Mouse (Mus musculus) forebrain, embryonic 13.5 days (tissue): ENCODE measurements at regions not wholly inside any gene's neighbourhood (a gene's known extent, or its start where the extent isn't known, plus 50 kb on each side); places are given as distances from the start of the nearest gene placed in this dataset.
A peak's percentile ranks its signal among the peaks of the same experiment; 100 is the strongest.

Experiments used
- ATAC-seq: fragments of 200-750 bp; cut with Nextera tagmentation; 2 replicates; pipeline ENCODE4 v1.8.0; 2017
- H3K27ac ChIP-seq: fragments of 300-500 bp; sonication (generic); 2 replicates; pipeline ENCODE4 v1.5.1; 2015; ENCODE audit warnings: inconsistent platforms, mild to moderate bottlenecking, moderate library complexity
- H3K27me3 ChIP-seq: fragments of 300-500 bp; sonication (generic); 2 replicates; pipeline ENCODE4 v1.6.1; 2015; ENCODE audit warnings: mild to moderate bottlenecking, inconsistent platforms
- H3K36me3 ChIP-seq: fragments of 300-500 bp; sonication (generic); 2 replicates; pipeline ENCODE4 v1.6.1; 2015; ENCODE audit warnings: mild to moderate bottlenecking, inconsistent platforms; ENCODE audit not compliant: poor library complexity, severe bottlenecking
- H3K4me1 ChIP-seq: fragments of 300-500 bp; sonication (generic); 2 replicates; pipeline ENCODE4 v1.6.1; 2015; ENCODE audit warnings: inconsistent platforms
- H3K4me2 ChIP-seq: fragments of 300-500 bp; sonication (generic); 2 replicates; pipeline ENCODE4 v1.6.1; 2015; ENCODE audit warnings: inconsistent platforms, mild to moderate bottlenecking, moderate library complexity
- H3K4me3 ChIP-seq: fragments of 300-500 bp; sonication (generic); 2 replicates; pipeline ENCODE4 v1.5.1; 2015; ENCODE audit warnings: mild to moderate bottlenecking, inconsistent platforms
- H3K9ac ChIP-seq: fragments of 300-500 bp; sonication (generic); 2 replicates; pipeline ENCODE4 v1.6.1; 2015; ENCODE audit warnings: mild to moderate bottlenecking, inconsistent platforms
- H3K9me3 ChIP-seq: fragments of 300-500 bp; sonication (generic); replicated peaks from 2 replicates; pipeline ENCODE4 v1.6.1; 2016; ENCODE audit warnings: inconsistent platforms
- whole genome bisulfite sequencing: fragments of 180-500 bp; shearing (Covaris S2); methylation state at CpG from one replicate; pipeline ENCODE4 v1.1.7; 2015; 5-methylcytosine and 5-hydroxymethylcytosine counted together

DNA sequence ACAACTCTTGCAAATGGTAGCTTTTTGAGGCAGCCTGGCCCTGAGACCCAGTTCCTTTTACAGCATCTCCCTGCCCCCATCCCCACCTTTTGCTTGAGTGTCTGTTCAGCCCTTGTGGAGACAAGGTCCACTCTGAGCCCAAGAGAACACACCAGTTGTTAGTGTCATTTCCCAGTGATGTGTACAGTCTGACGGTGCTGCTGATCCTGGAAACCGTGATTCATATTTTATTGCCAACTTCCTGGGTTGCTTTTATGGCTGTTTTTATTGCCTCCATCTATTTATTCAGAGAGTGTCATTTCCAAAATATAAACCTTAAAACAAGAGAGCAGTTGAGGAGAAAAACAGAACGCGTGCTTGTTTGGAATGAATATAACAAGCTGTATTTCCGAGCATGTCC, 309.6 kb upstream of the Isl1 start:
- H3K4me2 ChIP-seq, result no peak overlapping the region
- no peak overlapping the region for H3K4me3 ChIP-seq
- no peak overlapping the region for H3K27ac ChIP-seq
- H3K36me3 ChIP-seq, result no peaks in the 10 kb centered on the region
- no peaks in the 10 kb centered on the region for H3K27me3 ChIP-seq
- WGBS, result 96% methylated on average over 5 of the region's 5 CpGs
- H3K4me1 ChIP-seq, result no peaks in the 10 kb centered on the region
- H3K9me3 ChIP-seq, result no peaks in the 10 kb centered on the region
- ATAC-seq, result no peak
- H3K9ac ChIP-seq, result no peak overlapping the region

GRCm38 (mm10) chr13:116596346-116596745, 286.9 kb upstream of the Isl1 start:
- Histone ChIP-seq H3K27ac (no peak overlapping the region), H3K9ac (no peak overlapping the region), H3K4me1 (no peaks in the 10 kb centered on the region), H3K4me3 (no peak overlapping the region), H3K4me2 (no peak overlapping the region), H3K36me3 (no peaks in the 10 kb centered on the region), H3K27me3 (no peaks in the 10 kb centered on the region), H3K9me3 (no peaks in the 10 kb centered on the region)
- no peak for ATAC-seq
- WGBS, result 95% methylated on average over 4 of the region's 4 CpGs

DNA sequence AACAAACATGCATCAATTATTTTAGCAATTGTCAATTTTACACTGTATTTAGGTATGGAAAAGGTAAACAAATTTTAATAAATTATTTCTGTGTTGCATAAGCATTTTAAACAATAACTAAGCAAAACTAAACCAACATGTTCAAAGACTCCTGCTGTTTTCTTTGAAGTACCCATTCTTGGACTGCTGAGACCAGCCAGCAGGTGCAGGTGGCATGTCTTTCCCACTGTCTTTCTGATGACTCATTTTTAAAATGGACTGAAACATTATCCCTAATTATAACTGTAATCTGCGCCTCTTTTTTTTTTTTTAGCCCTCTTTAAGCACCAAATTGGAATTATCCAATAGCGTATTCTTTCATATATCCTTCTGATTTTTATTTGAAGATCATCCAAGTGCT, 286.0 kb upstream of the Isl1 start:
- H3K4me1 ChIP-seq, result no peaks in the 10 kb centered on the region
- no peak overlapping the region for H3K9ac ChIP-seq
- no peak for ATAC-seq
- H3K4me3 ChIP-seq, result no peak overlapping the region
- H3K36me3 ChIP-seq, result no peaks in the 10 kb centered on the region
- H3K9me3 ChIP-seq, result no peaks in the 10 kb centered on the region
- H3K4me2 ChIP-seq, result no peak overlapping the region
- H3K27me3 ChIP-seq, result no peaks in the 10 kb centered on the region
- H3K27ac ChIP-seq, result no peak overlapping the region
- 76% methylated on average over 2 of the region's 2 CpGs for WGBS

DNA sequence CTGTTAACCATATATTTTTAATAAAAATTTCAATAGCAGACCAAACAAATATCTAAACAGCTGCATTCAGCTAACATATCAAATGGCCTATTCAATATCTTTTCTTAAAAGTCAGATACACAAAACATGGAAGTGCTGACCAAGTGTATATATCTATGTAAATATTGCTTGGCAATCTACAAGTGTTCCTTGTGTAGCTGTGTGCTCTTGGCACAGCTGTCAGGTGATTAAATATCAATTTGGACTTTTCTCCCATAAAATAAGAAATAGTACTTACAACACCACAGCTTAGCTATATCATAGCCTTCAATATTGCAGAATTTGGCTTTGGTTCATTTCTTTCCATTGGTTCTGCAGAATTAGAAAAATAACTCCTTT, 266.5 kb upstream of the Isl1 start:
- H3K4me3 ChIP-seq, result no peak overlapping the region
- peaks cover 9% of the 10 kb centered on the region for H3K4me1 ChIP-seq
- no peak overlapping the region for H3K27ac ChIP-seq
- H3K4me2 ChIP-seq, result no peak overlapping the region
- H3K36me3 ChIP-seq, result no peaks in the 10 kb centered on the region
- no peak overlapping the region for H3K9ac ChIP-seq
- H3K27me3 ChIP-seq, result no peaks in the 10 kb centered on the region; the same call in 1 of the 2 replicates
- ATAC-seq, result peak; percentile 36; the same call in 1 of the 2 replicates
- peaks cover 4% of the 10 kb centered on the region for H3K9me3 ChIP-seq

- peaks cover 4% of the 10 kb centered on the region for H3K9me3 ChIP-seq
- H3K4me1 ChIP-seq, result peaks cover 9% of the 10 kb centered on the region
- peak overlapping the region; percentile 12; the same call in 1 of the 2 replicates for H3K4me2 ChIP-seq
- H3K9ac ChIP-seq, result no peak overlapping the region
- no peaks in the 10 kb centered on the region; the same call in 1 of the 2 replicates for H3K27me3 ChIP-seq
- H3K36me3 ChIP-seq, result no peaks in the 10 kb centered on the region
- peak; percentile 92 for ATAC-seq
- 13% methylated on average over 11 of the region's 11 CpGs for WGBS
- no peak overlapping the region for H3K4me3 ChIP-seq
- H3K27ac ChIP-seq, result peak overlapping the region; percentile 48
Measured at GRCm38 (mm10) chr13:116575274-116575957, 265.9 kb upstream of the Isl1 start.

DNA sequence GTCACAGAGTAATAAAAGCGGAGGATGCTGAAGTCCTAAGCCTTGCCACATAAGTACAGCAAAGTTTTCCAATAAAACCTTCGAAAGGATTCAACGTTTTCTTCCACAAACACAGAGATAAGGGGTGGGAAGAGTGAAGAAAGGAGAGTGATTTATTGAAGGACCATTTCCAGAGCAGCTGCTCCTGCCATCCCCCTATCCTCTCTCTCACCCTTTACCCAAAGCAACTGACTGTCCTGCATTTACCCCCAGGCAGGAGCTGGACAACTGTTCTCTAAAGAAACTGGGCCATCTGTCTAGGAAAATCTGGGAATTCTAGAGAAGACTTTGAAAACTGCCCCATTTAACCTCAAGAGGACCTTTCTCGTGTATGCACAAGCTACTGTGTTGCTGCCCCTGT, 245.6 kb upstream of the Isl1 start:
- no peak overlapping the region for H3K4me3 ChIP-seq
- no peaks in the 10 kb centered on the region for H3K27me3 ChIP-seq
- H3K9me3 ChIP-seq, result no peaks in the 10 kb centered on the region
- no peaks in the 10 kb centered on the region for H3K4me1 ChIP-seq
- no peak overlapping the region for H3K27ac ChIP-seq
- no peak overlapping the region for H3K9ac ChIP-seq
- ATAC-seq, result no peak
- WGBS, result 71% methylated on average over 4 of the region's 4 CpGs
- H3K4me2 ChIP-seq, result no peak overlapping the region
- H3K36me3 ChIP-seq, result no peaks in the 10 kb centered on the region

DNA sequence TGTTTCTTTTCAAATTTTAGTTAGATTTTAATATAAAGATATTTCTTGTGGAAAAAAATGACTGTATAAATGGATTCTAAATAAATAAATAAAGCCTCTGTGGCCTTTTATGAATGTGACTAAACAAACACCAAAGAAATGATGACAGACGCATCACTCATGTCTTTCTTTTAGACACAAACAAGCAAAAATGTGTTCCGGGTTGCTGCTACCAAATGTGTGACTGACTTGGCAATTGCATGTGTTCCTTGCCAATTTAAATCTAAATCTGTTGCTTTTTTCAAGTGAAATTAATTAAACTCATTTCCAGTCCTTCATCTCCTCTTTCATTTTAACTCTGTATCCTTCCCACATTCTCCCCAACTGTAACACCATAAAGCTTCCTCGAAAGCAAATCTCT, 225.7 kb upstream of the Isl1 start:
- no peaks in the 10 kb centered on the region for H3K36me3 ChIP-seq
- no peaks in the 10 kb centered on the region for H3K9me3 ChIP-seq
- no peak for ATAC-seq
- H3K4me2 ChIP-seq, result no peak overlapping the region
- no peak overlapping the region for H3K27ac ChIP-seq
- H3K4me1 ChIP-seq, result no peaks in the 10 kb centered on the region
- no peak overlapping the region for H3K4me3 ChIP-seq
- WGBS, result 76% methylated on average over 3 of the region's 3 CpGs
- no peak overlapping the region for H3K9ac ChIP-seq
- H3K27me3 ChIP-seq, result no peaks in the 10 kb centered on the region

GRCm38 (mm10) chr13:116533163-116533562, 223.7 kb upstream of the Isl1 start:
- H3K27me3 ChIP-seq, result no peaks in the 10 kb centered on the region
- H3K36me3 ChIP-seq, result no peaks in the 10 kb centered on the region
- no peak overlapping the region for H3K4me3 ChIP-seq
- no peaks in the 10 kb centered on the region for H3K4me1 ChIP-seq
- H3K9me3 ChIP-seq, result no peaks in the 10 kb centered on the region
- ATAC-seq, result no peak
- H3K4me2 ChIP-seq, result no peak overlapping the region
- no peak overlapping the region for H3K9ac ChIP-seq
- WGBS, result 88% methylated on average over 3 of the region's 3 CpGs
- no peak overlapping the region for H3K27ac ChIP-seq

- H3K4me2 ChIP-seq, result no peak overlapping the region
- peaks cover 9% of the 10 kb centered on the region for H3K4me1 ChIP-seq
- H3K4me3 ChIP-seq, result no peak overlapping the region
- H3K36me3 ChIP-seq, result no peaks in the 10 kb centered on the region
- no peaks in the 10 kb centered on the region for H3K27me3 ChIP-seq
- no peak overlapping the region for H3K9ac ChIP-seq
- WGBS, result 68% methylated on average over 1 of the region's 1 CpGs
- no peak overlapping the region for H3K27ac ChIP-seq
- ATAC-seq, result no peak
- H3K9me3 ChIP-seq, result no peaks in the 10 kb centered on the region
Measured at GRCm38 (mm10) chr13:116528289-116528688, 218.8 kb upstream of the Isl1 start.

- Histone ChIP-seq H3K9me3 (no peaks in the 10 kb centered on the region), H3K4me2 (no peak overlapping the region), H3K27me3 (no peaks in the 10 kb centered on the region), H3K9ac (no peak overlapping the region), H3K27ac (no peak overlapping the region), H3K4me1 (peaks cover 16% of the 10 kb centered on the region), H3K4me3 (no peak overlapping the region), H3K36me3 (no peaks in the 10 kb centered on the region)
- 77% methylated on average over 7 of the region's 7 CpGs for WGBS
- no peak for ATAC-seq
Measured at GRCm38 (mm10) chr13:116527037-116527436, 217.5 kb upstream of the Isl1 start.

DNA sequence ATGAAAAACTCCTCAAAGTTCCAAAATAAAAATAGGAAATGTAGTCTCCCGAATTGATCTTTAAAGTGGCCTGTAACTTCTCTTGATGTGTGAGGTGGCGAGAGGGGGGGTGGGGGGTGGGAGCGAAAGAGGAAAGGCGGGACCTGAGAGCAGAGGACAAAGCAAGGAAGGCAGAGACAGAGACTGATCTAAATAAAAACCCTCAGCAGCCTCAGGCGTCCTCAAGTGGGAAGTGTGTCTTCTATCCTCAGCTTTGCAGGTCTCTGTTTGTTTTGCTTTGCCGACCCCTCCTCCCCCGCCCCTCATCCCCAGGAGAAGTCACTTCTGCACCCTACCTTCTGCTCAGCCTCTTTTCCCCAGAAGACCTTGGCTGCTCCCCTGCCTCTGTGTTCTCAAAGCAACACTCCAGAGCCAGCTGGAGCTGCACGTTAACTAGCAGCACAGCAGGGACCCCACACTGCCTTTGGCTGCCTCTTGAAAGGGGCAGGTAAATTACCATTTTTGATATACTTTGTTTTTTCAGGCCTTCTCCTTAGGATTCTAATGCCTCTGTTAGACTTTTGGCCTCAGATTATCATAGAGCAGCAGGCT, 214.3 kb upstream of the Isl1 start:
- Histone ChIP-seq H3K4me3 (no peak overlapping the region), H3K27me3 (no peaks in the 10 kb centered on the region), H3K9me3 (no peaks in the 10 kb centered on the region), H3K27ac (peak overlapping the region; percentile 54), H3K9ac (no peak overlapping the region), H3K36me3 (no peaks in the 10 kb centered on the region), H3K4me1 (peaks cover 16% of the 10 kb centered on the region), H3K4me2 (peak overlapping the region; percentile 37)
- 2% methylated on average over 8 of the region's 8 CpGs for WGBS
- peak; percentile 93 for ATAC-seq

- Histone ChIP-seq H3K9ac (no peak overlapping the region), H3K4me2 (peak overlapping the region; percentile 64), H3K36me3 (no peaks in the 10 kb centered on the region), H3K4me3 (peak overlapping the region; percentile 25), H3K9me3 (no peaks in the 10 kb centered on the region), H3K27ac (peak overlapping the region; percentile 60), H3K4me1 (peaks cover 13% of the 10 kb centered on the region), H3K27me3 (no peaks in the 10 kb centered on the region)
- WGBS, result 2% methylated on average over 13 of the region's 13 CpGs
- peak; percentile 95 for ATAC-seq
Measured at GRCm38 (mm10) chr13:116514640-116515311, 205.3 kb upstream of the Isl1 start.
